ENCODE assay signal across 8 mouse cellular contexts in the genomic region with DNA sequence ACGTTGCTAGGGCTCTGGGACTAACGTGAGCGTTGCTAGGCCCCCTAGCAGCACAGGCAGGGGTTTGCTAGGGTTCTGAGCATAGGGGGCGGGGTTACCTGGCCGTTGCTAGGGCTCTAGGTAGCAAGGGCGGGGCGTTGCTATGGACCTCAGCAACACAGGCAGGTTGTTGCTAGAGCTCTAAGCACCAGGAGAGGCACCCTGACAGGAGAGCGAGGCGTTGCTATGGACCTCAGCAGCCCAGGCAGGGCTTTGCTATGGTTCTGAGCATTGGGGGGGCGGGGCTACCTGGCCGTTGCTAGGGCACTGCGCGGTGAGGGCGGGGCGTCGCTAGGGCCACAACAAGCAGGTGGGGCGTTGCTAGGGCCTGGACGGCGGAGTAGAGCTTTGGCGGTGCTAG. TPM values are rescaled to one million over a fixed set of nuclear protein-coding genes. Genes with fewer than 3 reads are reported as not detected.
DNase-seq lines count a peak whose midpoint lies in the region; ATAC-seq and TF ChIP-seq lines count a peak whose summit lies in the region.

No protein-coding gene starts in this region.

- dilution Hi-C loops in CH12.LX (cut with MboI; ENCODE audit: extremely low pct_ligation_motif_present, extremely low pct_unique_long_range_greater_than_20kb, low sequenced_read_pairs), result no loop called here

- no peak for TF ChIP-seq CTCF in CH12.LX (conservative IDR thresholded peaks at IDR 0.05 in 1 of 2, IDR thresholded peaks at IDR 0.05 in 1 of 2; ENCODE audit: low read depth in 2 of 2, low read length in 2 of 2)
- peak; percentile 37; the same call in 1 of the 2 replicates for TF ChIP-seq CTCF in hindbrain, postnatal 0 days (IDR thresholded peaks at IDR 0.05; ENCODE audit: low read depth)

- peak overlapping the region; percentile 13 to 81 (median 58) for H3K4me3 ChIP-seq in CH12.LX (replicated peaks in 1 of 3; ENCODE audit: low read depth in 2 of 3, low read length in 2 of 3, poor library complexity in 1 of 3)
- peak overlapping the region; percentile 68 for H3K4me3 ChIP-seq in hindbrain, postnatal 0 days (ENCODE audit: low read length)
- peak overlapping the region; percentile 82 for H3K4me3 ChIP-seq in liver, embryonic 11.5 days (ENCODE audit: low read depth, low read length)

- H3K4me1 ChIP-seq in CH12.LX (ENCODE audit: control insufficient read depth in 1 of 2, insufficient read depth in 2 of 2), result peaks cover 19 to 36% of the 10 kb centered on the region in 2 experiments
- H3K4me1 ChIP-seq in hindbrain, postnatal 0 days (ENCODE audit: insufficient read depth, low read length), result peaks cover 14% of the 10 kb centered on the region
- H3K4me1 ChIP-seq in liver, embryonic 11.5 days (replicated peaks; ENCODE audit: control insufficient read depth, insufficient read depth, low read length), result peaks cover 51% of the 10 kb centered on the region

- WGBS in hindbrain, postnatal 0 days, result 2% methylated on average over 20 of the region's 20 CpGs
- WGBS in liver, embryonic 11.5 days, result under 1% methylated on average over 20 of the region's 20 CpGs

- H3K36me3 ChIP-seq in CH12.LX (replicated peaks in 1 of 2; ENCODE audit: control insufficient read depth in 1 of 2, insufficient read depth in 1 of 2, low read length in 1 of 2), result peaks cover 23 to 31% of the 10 kb centered on the region in 2 experiments
- H3K36me3 ChIP-seq in hindbrain, postnatal 0 days (ENCODE audit: insufficient read depth, low read length), result no peaks in the 10 kb centered on the region; the same call in 1 of the 2 replicates
- H3K36me3 ChIP-seq in liver, embryonic 11.5 days (ENCODE audit: control insufficient read depth, insufficient read depth, low read length), result peaks cover 5% of the 10 kb centered on the region; the same call in 1 of the 2 replicates

- H3K79me2 ChIP-seq in CH12.LX (replicated peaks; ENCODE audit: control insufficient read depth, extremely low read depth, insufficient read depth, poor library complexity, severe bottlenecking), result peaks cover 4% of the 10 kb centered on the region; the same call in 1 of the 2 replicates

- H3K9me3 ChIP-seq in CH12.LX (replicated peaks; ENCODE audit: low read length), result no peaks in the 10 kb centered on the region
- H3K9me3 ChIP-seq in hindbrain, postnatal 0 days (ENCODE audit: low read length), result no peaks in the 10 kb centered on the region
- no peaks in the 10 kb centered on the region for H3K9me3 ChIP-seq in liver, embryonic 11.5 days (ENCODE audit: control insufficient read depth, low read length)

- no peak for TF ChIP-seq EP300 in CH12.LX (IDR thresholded peaks at IDR 0.05; ENCODE audit: low read length)

- no peak overlapping the region for H3K9ac ChIP-seq in CH12.LX (ENCODE audit: insufficient read depth, low read depth)
- peak overlapping the region; percentile 75 for H3K9ac ChIP-seq in hindbrain, postnatal 0 days (replicated peaks; ENCODE audit: low read length)
- H3K9ac ChIP-seq in liver, embryonic 11.5 days (ENCODE audit: low read depth, low read length), result peak overlapping the region; percentile 85; the same call in 1 of the 2 replicates

- in situ Hi-C loops in CH12.LX (cut with MboI; ENCODE audit: low pct_ligation_motif_present, low pct_unique_long_range_greater_than_20kb, low sequenced_read_pairs), result no loop called here

- no peak for ATAC-seq in hindbrain, postnatal 0 days
- ATAC-seq in liver, embryonic 11.5 days (replicated peaks; ENCODE audit: low FRiP score), result peak; percentile 19
- peak; percentile 14 for ATAC-seq in monocyte, adult 5-6 weeks (replicated peaks; ENCODE audit: insufficient number of reproducible peaks, low FRiP score, low TSS enrichment, poor library complexity, severe bottlenecking)

- peak overlapping the region; percentile 14; the same call in 1 of the 2 replicates for H3K27ac ChIP-seq in CH12.LX (ENCODE audit: insufficient read depth, low read depth)
- H3K27ac ChIP-seq in hindbrain, postnatal 0 days, result peak overlapping the region; percentile 83
- peak overlapping the region; percentile 83 for H3K27ac ChIP-seq in liver, embryonic 11.5 days (ENCODE audit: low read depth, low read length)

- TF ChIP-seq RAD21 in CH12.LX (IDR thresholded peaks at IDR 0.05; ENCODE audit: low read depth, low read length), result no peak

- no peak for TF ChIP-seq POLR2A in CH12.LX (IDR thresholded peaks at IDR 0.05; ENCODE audit: low read depth, low read length)

- DNase-seq in adrenal gland, postnatal 14 days, result peak; percentile 81
- no peak for DNase-seq in adrenal gland, adult 2 months
- peak; percentile 66 for DNase-seq in CH12.LX (ENCODE audit: extremely low read depth)
- DNase-seq in cerebellum, postnatal 14 days, result peak; percentile 77 to 86
- no peak for DNase-seq in hindbrain, postnatal 0 days (ENCODE audit: low spot score)
- peak; percentile 80 for DNase-seq in liver, embryonic 11.5 days (ENCODE audit: low spot score)
- DNase-seq in ovary, postnatal 14 days (ENCODE audit: low spot score), result no peak

- H3K27me3 ChIP-seq in CH12.LX (replicated peaks), result peaks cover 36% of the 10 kb centered on the region
- H3K27me3 ChIP-seq in hindbrain, postnatal 0 days (ENCODE audit: insufficient read depth, low read length), result no peaks in the 10 kb centered on the region
- peaks cover 8% of the 10 kb centered on the region for H3K27me3 ChIP-seq in liver, embryonic 11.5 days (replicated peaks; ENCODE audit: control insufficient read depth, insufficient read depth, low read length)

- peak overlapping the region; percentile 53; the same call in 1 of the 2 replicates for H3K4me2 ChIP-seq in CH12.LX (ENCODE audit: insufficient read depth, low read depth, poor library complexity, severe bottlenecking)
- H3K4me2 ChIP-seq in hindbrain, postnatal 0 days (ENCODE audit: low read depth, low read length), result peak overlapping the region; percentile 80
- peak overlapping the region; percentile 91 for H3K4me2 ChIP-seq in liver, embryonic 11.5 days

TF ChIP-seq in CH12.LX, 34 proteins besides CTCF, POLR2A, EP300 and RAD21 (continues in another document):
- TF ChIP-seq CHD2 (IDR thresholded peaks at IDR 0.05; ENCODE audit: low read length), result no peak

RNA-seq across cellular contexts. Expression of a gene that starts 12.2 kb away (rescaled TPM):
- 22.9 and 28.2 TPM in 2 replicates for total RNA-seq in adrenal gland, postnatal 14 days (2021)
- 10 to 100 TPM; 18.9 to 20.5 TPM for total RNA-seq in adrenal gland, adult 2 months (2021)
- polyA plus RNA-seq in adrenal gland, adult 2 months (2012; rRNA removed), result 91.5 and 91.7 TPM in 2 replicates
- total RNA-seq in CH12.LX (2012; rRNA removed) (11.3 and 11.6 TPM in 2 replicates), CH12.LX (2014; rRNA removed) (3.3 and 7.0 TPM in 2 replicates)
- 22.2 and 23.4 TPM in 2 replicates for polyA plus RNA-seq in CH12.LX (2012; ENCODE audit: insufficient read length, low read depth)
- total RNA-seq in hindbrain, postnatal 0 days (2014; rRNA removed), result 35.2 and 42.1 TPM in 2 replicates
- polyA plus RNA-seq in hindbrain, postnatal 0 days (2015; fragmentation: Nextera tagmentation; extraction: Ambion mirVana), result 16.2 and 16.7 TPM in 2 replicates
- 18.2 and 19.3 TPM in 2 replicates for polyA plus RNA-seq in liver, embryonic 11.5 days (2014; fragmentation: Nextera tagmentation; extraction: Ambion mirVana)
- total RNA-seq in monocyte, adult 5-6 weeks (2017), result 9.6 to 28.2 TPM (median 11.6 TPM) in 3 replicates

RNA-seq across cellular contexts. Expression of a gene that starts 15.5 kb away (rescaled TPM):
- total RNA-seq in adrenal gland, postnatal 14 days (2021), result 0.34 TPM in 1 of 2 replicates, not detected in the other
- under 1 TPM in 1 of 2 experiments, not detected in 1; 0.10 TPM for total RNA-seq in adrenal gland, adult 2 months (2021)
- polyA plus RNA-seq in adrenal gland, adult 2 months (2012; rRNA removed), result 0.28 and 0.41 TPM in 2 replicates
- total RNA-seq in CH12.LX (2012; rRNA removed), result 17.3 and 23.2 TPM in 2 replicates
- total RNA-seq in CH12.LX (2014; rRNA removed), result 4.5 and 5.6 TPM in 2 replicates
- polyA plus RNA-seq in CH12.LX (2012; ENCODE audit: insufficient read length, low read depth), result 11.4 and 12.5 TPM in 2 replicates
- not detected in 2 replicates for total RNA-seq in hindbrain, postnatal 0 days (2014; rRNA removed)
- not detected in 2 replicates for polyA plus RNA-seq in hindbrain, postnatal 0 days (2015; fragmentation: Nextera tagmentation; extraction: Ambion mirVana)
- polyA plus RNA-seq in liver, embryonic 11.5 days (2014; fragmentation: Nextera tagmentation; extraction: Ambion mirVana), result 0.10 and 0.25 TPM in 2 replicates
- 2.7 to 11.0 TPM (median 7.9 TPM) in 3 replicates for total RNA-seq in monocyte, adult 5-6 weeks (2017)

RNA-seq across cellular contexts. Expression of a gene that starts 16.2 kb away (rescaled TPM):
- total RNA-seq in adrenal gland, postnatal 14 days (2021), result 35.4 and 44.0 TPM in 2 replicates
- 10 to 100 TPM; 37.2 to 49.0 TPM for total RNA-seq in adrenal gland, adult 2 months (2021)
- 296 and 305 TPM in 2 replicates for polyA plus RNA-seq in adrenal gland, adult 2 months (2012; rRNA removed)
- total RNA-seq in CH12.LX (2012; rRNA removed) (37.4 and 45.9 TPM in 2 replicates), CH12.LX (2014; rRNA removed) (12.4 and 13.8 TPM in 2 replicates)
- polyA plus RNA-seq in CH12.LX (2012; ENCODE audit: insufficient read length, low read depth), result 16.3 and 25.8 TPM in 2 replicates
- total RNA-seq in hindbrain, postnatal 0 days (2014; rRNA removed), result 162 and 176 TPM in 2 replicates
- polyA plus RNA-seq in hindbrain, postnatal 0 days (2015; fragmentation: Nextera tagmentation; extraction: Ambion mirVana), result 101 and 103 TPM in 2 replicates
- polyA plus RNA-seq in liver, embryonic 11.5 days (2014; fragmentation: Nextera tagmentation; extraction: Ambion mirVana), result 41.5 and 44.6 TPM in 2 replicates
- 5.5 to 12.7 TPM (median 10.3 TPM) in 3 replicates for total RNA-seq in monocyte, adult 5-6 weeks (2017)

RNA-seq across cellular contexts. Expression of a gene that starts 32.0 kb away (rescaled TPM):
- 113 and 123 TPM in 2 replicates for total RNA-seq in adrenal gland, postnatal 14 days (2021)
- total RNA-seq in adrenal gland, adult 2 months (2021), result 100 to 1,000 TPM; 108 to 132 TPM
- polyA plus RNA-seq in adrenal gland, adult 2 months (2012; rRNA removed), result 359 and 417 TPM in 2 replicates
- total RNA-seq in CH12.LX (2012; rRNA removed) (25.3 and 28.5 TPM in 2 replicates), CH12.LX (2014; rRNA removed) (22.8 and 27.1 TPM in 2 replicates)
- polyA plus RNA-seq in CH12.LX (2012; ENCODE audit: insufficient read length, low read depth), result 31.9 and 36.1 TPM in 2 replicates
- 37.2 and 53.9 TPM in 2 replicates for total RNA-seq in hindbrain, postnatal 0 days (2014; rRNA removed)
- 56.1 and 63.3 TPM in 2 replicates for polyA plus RNA-seq in hindbrain, postnatal 0 days (2015; fragmentation: Nextera tagmentation; extraction: Ambion mirVana)
- 67.7 and 76.4 TPM in 2 replicates for polyA plus RNA-seq in liver, embryonic 11.5 days (2014; fragmentation: Nextera tagmentation; extraction: Ambion mirVana)
- total RNA-seq in monocyte, adult 5-6 weeks (2017), result 2.0 to 11.3 TPM (median 4.8 TPM) in 3 replicates

RNA-seq across cellular contexts. Expression of a gene that starts 38.2 kb away (rescaled TPM):
- 56.2 and 75.1 TPM in 2 replicates for total RNA-seq in adrenal gland, postnatal 14 days (2021)
- total RNA-seq in adrenal gland, adult 2 months (2021), result 10 to 100 TPM; 49.1 to 85.5 TPM
- 141 and 152 TPM in 2 replicates for polyA plus RNA-seq in adrenal gland, adult 2 months (2012; rRNA removed)
- total RNA-seq in CH12.LX (2012; rRNA removed), result 1.8 and 1.9 TPM in 2 replicates
- 0.32 and 0.87 TPM in 2 replicates for total RNA-seq in CH12.LX (2014; rRNA removed)
- polyA plus RNA-seq in CH12.LX (2012; ENCODE audit: insufficient read length, low read depth), result 0.65 and 0.99 TPM in 2 replicates
- 610 and 693 TPM in 2 replicates for total RNA-seq in hindbrain, postnatal 0 days (2014; rRNA removed)
- 693 and 724 TPM in 2 replicates for polyA plus RNA-seq in hindbrain, postnatal 0 days (2015; fragmentation: Nextera tagmentation; extraction: Ambion mirVana)
- polyA plus RNA-seq in liver, embryonic 11.5 days (2014; fragmentation: Nextera tagmentation; extraction: Ambion mirVana), result 6.3 and 6.9 TPM in 2 replicates
- 0.85 to 5.4 TPM (median 2.5 TPM) in 3 replicates for total RNA-seq in monocyte, adult 5-6 weeks (2017)

Comparison
In these comparisons a context has a peak if more than half of its experiments do, and no peak if none do; other contexts are left out.
1. DNase-seq: peak in adrenal gland, postnatal 14 days (single experiment), CH12.LX (single experiment), cerebellum, postnatal 14 days (2 of 2) and liver, embryonic 11.5 days (single experiment); none in adrenal gland, adult 2 months (single experiment), hindbrain, postnatal 0 days (single experiment) and ovary, postnatal 14 days (single experiment).
2. H3K27ac ChIP-seq: peak in every context shown above with its lines; median percentile 83 in hindbrain, postnatal 0 days; 83 in liver, embryonic 11.5 days; 14 in CH12.LX.
3. Peak in every context shown above with its lines, with median percentiles within 50 percentile points of each other: H3K4me2 ChIP-seq and H3K4me3 ChIP-seq.